Mouse (Mus musculus): Measurements from ENCODE around the gene Fbn1. TPM values are rescaled to one million over a fixed set of nuclear protein-coding genes. Genes with fewer than 3 reads are reported as not detected.

The Fbn1 gene
- 14.8 and 18.7 TPM in 2 replicates for polyA plus RNA-seq (2016; fragmentation: Nextera tagmentation; extraction: Ambion mirVana)

DNA sequence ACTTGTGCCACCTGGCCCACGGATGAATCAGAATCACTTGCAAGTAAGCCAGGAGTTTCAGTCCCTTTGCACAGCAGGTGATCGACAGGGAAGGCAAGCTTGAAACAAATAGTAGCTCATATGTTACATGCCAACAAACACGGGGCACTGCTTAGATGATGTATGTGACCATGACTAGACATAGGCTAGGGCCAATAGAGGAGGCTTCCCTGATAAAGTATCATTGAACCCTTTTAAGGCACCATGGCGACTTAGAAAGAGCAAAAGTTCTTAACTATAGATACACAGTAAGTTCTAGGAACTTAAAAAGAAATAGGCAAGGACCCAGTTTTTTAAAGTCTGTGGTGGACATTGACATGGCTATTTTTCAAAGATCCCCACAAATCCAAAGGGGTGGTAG, at the start of gene Fbn1:
Gene Fbn1, minus strand, starts transcription at position 101 of the 400 bp plus-strand sequence.
- H3K4me2 ChIP-seq (replicated peaks), result peak within 1 kb of the TSS; percentile 96
- ATAC-seq (ENCODE audit: low FRiP score), result no peak
- peaks cover 15% of the 10 kb centered on the region for H3K4me1 ChIP-seq
- no peaks in the 10 kb centered on the region for H3K36me3 ChIP-seq
- peak within 1 kb of the TSS; percentile 74; the same call in 1 of the 2 replicates for H3K9ac ChIP-seq
- no peaks in the 10 kb centered on the region for H3K9me3 ChIP-seq (replicated peaks)
- H3K4me3 ChIP-seq, result peak within 1 kb of the TSS; percentile 70
- peaks cover 12% of the 10 kb centered on the region for H3K27me3 ChIP-seq
- no peak within 1 kb of the TSS; the same call in 1 of the 2 replicates for H3K27ac ChIP-seq
- WGBS, result 82% methylated on average over 4 of the region's 4 CpGs

DNA sequence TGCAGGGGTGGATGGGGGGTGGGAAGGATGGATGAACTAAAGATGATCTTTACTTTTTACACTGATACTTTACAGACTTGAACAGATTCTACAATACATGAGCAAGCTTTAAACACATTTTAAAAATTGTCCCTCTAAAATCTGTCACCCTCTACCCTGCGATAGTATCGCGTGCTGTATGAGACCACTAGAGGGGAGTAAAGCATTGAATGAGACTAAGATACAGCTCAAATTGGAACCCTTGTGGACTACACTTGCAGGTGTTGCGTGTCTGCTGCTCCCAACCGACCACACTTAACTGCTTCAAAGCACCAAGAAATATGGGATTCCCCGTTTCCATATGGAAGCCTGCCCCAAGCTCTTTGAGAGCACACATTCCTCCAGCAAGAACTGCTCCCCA, 48.0 kb upstream of the Fbn1 start:
- ATAC-seq (ENCODE audit: low FRiP score), result no peak
- Histone ChIP-seq H3K27ac (no peak overlapping the region), H3K4me1 (peaks cover 14% of the 10 kb centered on the region), H3K9ac (no peak overlapping the region), H3K27me3 (no peaks in the 10 kb centered on the region), H3K4me2 (replicated peaks) (no peak overlapping the region), H3K36me3 (no peaks in the 10 kb centered on the region), H3K4me3 (no peak overlapping the region), H3K9me3 (replicated peaks) (no peaks in the 10 kb centered on the region)
- 72% methylated on average over 6 of the region's 6 CpGs for WGBS

DNA sequence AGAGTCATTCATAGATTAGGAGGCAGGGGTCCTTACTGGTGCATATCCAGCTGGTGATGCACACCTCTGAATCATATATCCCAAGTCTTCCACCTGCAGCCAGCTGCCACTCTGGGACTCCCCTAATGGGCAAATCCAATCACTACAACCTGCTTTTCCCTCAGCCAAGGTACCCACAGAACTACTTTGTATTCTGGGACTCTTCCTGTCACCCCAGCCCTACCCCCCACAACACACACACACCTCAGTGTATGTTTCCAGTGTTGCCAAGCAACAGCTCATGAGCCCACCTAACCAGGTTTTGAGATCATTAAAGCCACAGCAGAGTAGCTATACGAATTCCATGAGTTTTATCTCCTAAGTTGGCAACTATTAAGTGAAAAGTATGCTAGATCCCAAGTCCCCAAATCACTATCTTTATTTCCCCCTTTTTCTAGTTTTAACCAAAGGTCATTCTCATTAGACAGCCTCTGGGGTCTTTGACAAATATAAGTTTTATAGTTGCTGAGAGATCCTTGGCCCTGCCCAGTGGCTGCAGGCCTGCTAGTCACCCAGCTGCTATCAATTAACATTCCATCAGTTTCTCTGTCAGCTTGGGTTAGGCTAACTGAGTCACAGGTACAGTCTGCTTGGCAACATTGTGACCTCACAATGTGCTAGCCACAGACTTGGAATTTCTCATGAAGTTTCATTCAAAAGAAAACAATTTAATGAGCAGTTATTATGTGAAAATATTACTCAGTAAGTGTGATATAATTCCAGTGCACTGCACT, 41.2 kb upstream of the Fbn1 start:
- 67% methylated on average over 1 of the region's 1 CpGs for WGBS
- no peaks in the 10 kb centered on the region for H3K36me3 ChIP-seq
- H3K4me1 ChIP-seq, result no peaks in the 10 kb centered on the region
- H3K4me2 ChIP-seq (replicated peaks), result no peak overlapping the region
- H3K27me3 ChIP-seq, result no peaks in the 10 kb centered on the region
- no peak for ATAC-seq (ENCODE audit: low FRiP score)
- no peaks in the 10 kb centered on the region for H3K9me3 ChIP-seq (replicated peaks)
- no peak overlapping the region for H3K4me3 ChIP-seq
- no peak overlapping the region for H3K9ac ChIP-seq
- no peak overlapping the region for H3K27ac ChIP-seq

DNA sequence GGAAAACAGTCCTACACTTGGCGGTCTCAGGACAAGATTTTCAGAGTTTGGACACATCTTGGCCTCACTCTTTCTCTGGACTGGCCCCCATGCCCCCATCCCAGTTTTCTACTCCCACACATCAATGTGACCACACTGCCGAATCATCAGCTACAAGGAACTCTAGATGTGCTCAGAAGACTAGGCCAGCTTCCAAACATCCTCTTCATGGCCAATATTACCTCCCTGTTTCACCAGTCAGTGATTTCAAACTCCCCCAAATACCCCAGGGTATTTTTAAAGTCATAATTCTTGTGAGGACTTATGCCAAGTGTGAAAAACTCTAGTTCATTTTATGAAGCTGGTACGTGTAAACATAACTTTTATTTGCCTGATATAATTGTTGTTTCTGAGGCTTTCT, 37.2 kb upstream of the Fbn1 start:
- no peak overlapping the region for H3K4me3 ChIP-seq
- WGBS, result 78% methylated on average over 3 of the region's 3 CpGs

DNA sequence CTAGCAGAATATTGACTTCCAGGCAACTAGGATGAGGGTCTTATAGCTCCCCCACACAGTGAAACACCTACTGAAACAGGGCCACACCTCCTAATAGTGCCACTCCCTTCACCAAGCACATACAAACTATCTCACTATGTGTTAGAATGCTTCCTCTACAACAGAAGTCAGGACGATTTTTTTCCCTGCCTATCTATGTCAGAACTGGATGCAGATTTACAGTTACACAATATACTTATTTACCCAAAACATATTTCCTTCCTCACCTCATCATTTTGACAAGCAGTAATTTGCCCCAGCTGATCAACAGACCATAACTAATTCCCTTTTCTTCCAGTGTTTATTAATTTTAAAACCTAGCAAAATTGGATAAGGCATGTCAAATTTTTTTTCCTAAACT, 35.9 kb upstream of the Fbn1 start:
- no peak for ATAC-seq (ENCODE audit: low FRiP score)
- no peaks in the 10 kb centered on the region for H3K4me1 ChIP-seq
- no peak overlapping the region for H3K4me3 ChIP-seq
- no peaks in the 10 kb centered on the region for H3K9me3 ChIP-seq (replicated peaks)
- H3K9ac ChIP-seq, result no peak overlapping the region
- WGBS, result 85% methylated on average over 1 of the region's 1 CpGs
- H3K27me3 ChIP-seq, result no peaks in the 10 kb centered on the region
- H3K4me2 ChIP-seq (replicated peaks), result no peak overlapping the region
- H3K27ac ChIP-seq, result no peak overlapping the region
- no peaks in the 10 kb centered on the region for H3K36me3 ChIP-seq

More for the DNA sequence above, 37.2 kb upstream of the Fbn1 start:
- Histone ChIP-seq H3K27me3 (no peaks in the 10 kb centered on the region), H3K9me3 (replicated peaks) (no peaks in the 10 kb centered on the region), H3K9ac (no peak overlapping the region), H3K36me3 (no peaks in the 10 kb centered on the region), H3K27ac (no peak overlapping the region), H3K4me2 (replicated peaks) (no peak overlapping the region), H3K4me1 (no peaks in the 10 kb centered on the region)
- ATAC-seq (ENCODE audit: low FRiP score), result no peak

DNA sequence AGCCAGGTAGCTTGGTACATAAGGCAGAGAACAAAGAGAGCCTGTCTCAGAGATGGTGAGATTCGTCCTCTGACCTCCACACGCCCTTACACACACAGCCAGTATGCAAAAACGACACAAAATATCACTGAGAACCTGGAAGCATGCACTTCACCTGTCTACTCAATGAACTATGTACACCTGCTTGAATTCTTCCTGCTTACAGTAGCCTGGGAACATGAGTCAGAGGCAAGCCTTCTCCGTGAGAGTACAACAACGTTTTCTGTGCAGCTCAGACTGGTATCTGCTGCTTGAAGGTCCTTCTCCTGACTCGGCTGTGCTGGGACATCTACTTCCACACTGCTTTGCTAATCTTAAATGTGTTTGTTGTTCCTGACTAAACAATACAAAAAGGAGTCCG, 33.7 kb upstream of the Fbn1 start:
- no peaks in the 10 kb centered on the region for H3K36me3 ChIP-seq
- no peak overlapping the region for H3K27ac ChIP-seq
- ATAC-seq (ENCODE audit: low FRiP score), result no peak
- no peak overlapping the region for H3K9ac ChIP-seq
- H3K9me3 ChIP-seq (replicated peaks), result no peaks in the 10 kb centered on the region
- no peaks in the 10 kb centered on the region for H3K27me3 ChIP-seq
- no peak overlapping the region for H3K4me3 ChIP-seq
- WGBS, result 76% methylated on average over 7 of the region's 7 CpGs
- H3K4me1 ChIP-seq, result no peaks in the 10 kb centered on the region
- no peak overlapping the region for H3K4me2 ChIP-seq (replicated peaks)

DNA sequence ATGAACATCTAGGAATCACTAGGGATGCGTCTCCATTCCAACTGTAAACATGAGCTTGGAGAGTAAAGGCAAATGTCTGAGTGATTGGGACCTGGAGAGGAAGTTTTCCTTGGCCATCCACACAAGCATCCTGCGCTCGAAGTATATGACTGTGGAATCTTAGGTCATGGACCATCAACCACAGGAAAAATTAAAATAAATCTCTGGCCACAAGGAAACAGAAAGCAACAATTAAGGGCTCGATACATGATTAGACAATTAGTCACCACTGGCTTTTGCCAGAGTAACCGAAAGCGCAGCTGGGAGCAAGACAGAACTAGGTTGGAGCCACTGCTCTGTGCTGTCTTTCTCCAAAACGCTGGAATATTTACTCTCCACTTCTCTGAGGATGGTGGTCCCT, 32.8 kb upstream of the Fbn1 start:
- H3K4me2 ChIP-seq (replicated peaks), result no peak overlapping the region
- no peaks in the 10 kb centered on the region for H3K4me1 ChIP-seq
- H3K9ac ChIP-seq, result no peak overlapping the region
- no peaks in the 10 kb centered on the region for H3K27me3 ChIP-seq
- no peaks in the 10 kb centered on the region for H3K9me3 ChIP-seq (replicated peaks)
- no peaks in the 10 kb centered on the region for H3K36me3 ChIP-seq
- H3K4me3 ChIP-seq, result no peak overlapping the region
- no peak for ATAC-seq (ENCODE audit: low FRiP score)
- WGBS, result 85% methylated on average over 7 of the region's 7 CpGs
- no peak overlapping the region for H3K27ac ChIP-seq

DNA sequence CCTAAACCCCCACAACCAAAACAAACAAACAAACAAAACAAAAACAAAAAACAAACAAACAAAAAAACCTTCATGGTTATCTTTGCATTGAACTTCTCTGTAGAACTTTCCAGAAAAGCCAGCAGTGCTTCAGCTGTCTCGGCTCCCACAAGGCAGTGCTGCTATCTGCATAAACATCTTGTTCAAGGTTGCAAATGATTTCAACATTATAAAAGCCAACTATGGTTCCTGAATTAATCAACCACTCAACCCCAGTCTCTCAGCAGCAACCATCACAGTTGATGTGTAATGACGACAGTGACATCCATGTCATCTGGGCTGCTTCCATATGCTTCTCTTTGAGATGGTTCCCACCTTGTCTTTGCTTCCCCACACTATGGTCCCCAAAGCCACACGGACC, 31.8 kb upstream of the Fbn1 start:
- no peak for ATAC-seq (ENCODE audit: low FRiP score)
- H3K4me1 ChIP-seq, result no peaks in the 10 kb centered on the region
- no peak overlapping the region for H3K4me3 ChIP-seq
- H3K36me3 ChIP-seq, result no peaks in the 10 kb centered on the region
- H3K27me3 ChIP-seq, result no peaks in the 10 kb centered on the region
- no peaks in the 10 kb centered on the region for H3K9me3 ChIP-seq (replicated peaks)
- H3K9ac ChIP-seq, result no peak overlapping the region
- H3K4me2 ChIP-seq (replicated peaks), result no peak overlapping the region
- 87% methylated on average over 3 of the region's 3 CpGs for WGBS
- no peak overlapping the region for H3K27ac ChIP-seq

DNA sequence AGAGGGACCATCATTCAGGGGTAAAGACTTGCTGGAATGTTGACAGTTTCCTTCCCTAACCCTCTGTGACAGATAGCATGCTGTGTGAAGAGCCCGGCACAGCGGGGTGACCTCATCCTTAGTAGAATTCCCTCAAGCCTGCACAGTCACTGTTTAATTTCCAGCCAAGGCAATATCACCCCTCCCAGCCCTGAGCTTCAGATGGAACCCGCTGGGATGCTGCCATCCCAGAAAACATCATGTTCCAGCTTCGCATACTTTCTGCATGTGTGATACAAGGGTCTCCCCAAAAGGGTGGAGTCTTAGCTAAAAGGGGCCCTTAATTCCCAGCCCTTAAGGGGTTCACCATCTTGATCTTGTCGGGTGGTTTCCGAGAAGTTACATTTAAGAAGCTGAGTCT, 22.9 kb upstream of the Fbn1 start:
- no peaks in the 10 kb centered on the region for H3K27me3 ChIP-seq
- ATAC-seq (ENCODE audit: low FRiP score), result no peak

DNA sequence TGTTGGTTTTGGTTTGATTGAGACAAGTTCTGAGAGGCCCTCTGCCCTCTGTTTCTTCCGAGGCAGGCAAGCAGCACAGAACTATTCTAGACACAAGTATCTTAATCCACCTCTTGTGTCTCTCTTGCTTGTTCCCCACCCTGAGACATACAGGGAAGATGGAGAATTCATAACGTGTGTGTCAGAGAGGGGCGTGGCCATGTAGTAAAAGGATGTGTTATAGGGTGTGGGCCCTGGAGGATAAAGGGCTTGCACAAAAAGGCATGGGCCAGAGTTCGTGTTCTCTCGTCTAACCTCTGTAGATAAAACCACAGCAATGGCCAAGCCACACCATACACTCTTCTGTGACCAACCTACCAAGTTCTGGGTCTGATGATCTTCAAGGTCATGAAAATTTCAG, 18.8 kb upstream of the Fbn1 start:
- no peak for ATAC-seq (ENCODE audit: low FRiP score)
- H3K27me3 ChIP-seq, result no peaks in the 10 kb centered on the region
- WGBS, result 87% methylated on average over 5 of the region's 5 CpGs
- H3K4me2 ChIP-seq (replicated peaks), result no peak overlapping the region
- no peak overlapping the region for H3K4me3 ChIP-seq
- no peaks in the 10 kb centered on the region for H3K9me3 ChIP-seq (replicated peaks)
- no peak overlapping the region for H3K27ac ChIP-seq
- no peaks in the 10 kb centered on the region for H3K4me1 ChIP-seq
- no peaks in the 10 kb centered on the region for H3K36me3 ChIP-seq
- no peak overlapping the region for H3K9ac ChIP-seq

More for the DNA sequence above, 22.9 kb upstream of the Fbn1 start:
- Histone ChIP-seq H3K9ac (no peak overlapping the region), H3K9me3 (replicated peaks) (no peaks in the 10 kb centered on the region), H3K36me3 (no peaks in the 10 kb centered on the region), H3K27ac (no peak overlapping the region), H3K4me2 (replicated peaks) (no peak overlapping the region), H3K4me1 (no peaks in the 10 kb centered on the region), H3K4me3 (no peak overlapping the region)
- 75% methylated on average over 6 of the region's 6 CpGs for WGBS

DNA sequence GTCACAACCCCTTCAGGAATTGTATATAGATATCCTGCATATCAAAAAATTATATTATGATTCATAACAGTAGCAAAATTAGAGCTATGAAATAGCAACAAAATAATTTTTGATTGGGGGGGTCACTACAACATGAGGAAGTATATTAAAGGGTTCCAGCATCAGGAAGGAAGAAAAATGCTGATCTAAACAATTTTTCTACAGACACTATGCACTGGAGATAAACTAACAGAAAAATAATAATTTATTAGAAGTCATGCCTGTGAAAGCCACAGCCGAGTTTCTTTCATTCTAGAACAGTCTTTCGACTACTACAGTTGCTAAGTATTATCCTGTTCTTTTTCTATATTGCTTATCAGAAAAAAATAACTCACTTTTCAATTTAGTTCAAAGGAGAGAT, 17.7 kb upstream of the Fbn1 start:
- Histone ChIP-seq H3K9ac (no peak overlapping the region), H3K27ac (no peak overlapping the region), H3K4me1 (no peaks in the 10 kb centered on the region), H3K27me3 (no peaks in the 10 kb centered on the region), H3K4me2 (replicated peaks) (no peak overlapping the region), H3K9me3 (replicated peaks) (no peaks in the 10 kb centered on the region), H3K4me3 (no peak overlapping the region), H3K36me3 (no peaks in the 10 kb centered on the region)
- ATAC-seq (ENCODE audit: low FRiP score), result no peak
- 87% methylated on average over 2 of the region's 2 CpGs for WGBS

DNA sequence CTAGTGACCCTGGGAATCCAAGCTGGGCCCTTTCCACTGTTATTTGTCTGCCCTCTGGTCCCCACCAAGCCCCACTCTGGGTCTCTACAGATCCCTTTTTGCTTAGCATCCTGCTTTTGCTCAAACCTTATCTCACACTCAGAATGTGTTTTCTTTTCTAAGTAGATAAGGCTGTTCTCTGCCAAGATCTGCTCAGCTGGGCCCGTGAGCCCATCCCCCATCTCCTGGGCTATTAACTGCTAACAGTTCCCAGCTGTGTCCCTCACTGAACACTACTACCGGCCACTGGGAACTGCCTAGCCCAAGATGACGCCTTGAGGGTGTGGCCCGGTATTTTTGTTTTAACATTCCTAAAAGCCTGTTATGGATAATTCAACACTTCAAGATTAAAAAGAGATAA, 8.8 kb upstream of the Fbn1 start:
- Histone ChIP-seq H3K27ac (peak overlapping the region; percentile 35; the same call in 1 of the 2 replicates), H3K9me3 (replicated peaks) (no peaks in the 10 kb centered on the region), H3K4me1 (0 out of 2 replicates have a peak, but pooled peaks cover 4% of the 10 kb centered on the region), H3K27me3 (no peaks in the 10 kb centered on the region), H3K4me3 (no peak overlapping the region), H3K4me2 (replicated peaks) (no peak overlapping the region), H3K36me3 (no peaks in the 10 kb centered on the region), H3K9ac (no peak overlapping the region)
- peak; percentile 80 for ATAC-seq (ENCODE audit: low FRiP score)
- 29% methylated on average over 4 of the region's 4 CpGs for WGBS

Measured in hindbrain, embryonic 12.5 days (tissue).